Mouse (Mus musculus) heart, embryonic 14.5 days (tissue): ENCODE results near the gene Serinc2. TPM values are rescaled to one million over a fixed set of nuclear protein-coding genes. Genes with fewer than 3 reads are reported as not detected.
A peak's percentile ranks its signal among the peaks of the same experiment; 100 is the strongest.

ENCODE experiments used
- ATAC-seq: fragments of 200-750 bp; cut with Nextera tagmentation; 2 replicates; pipeline ENCODE4 v1.8.0; 2017; ENCODE audit warnings: low read depth, moderate TSS enrichment; ENCODE audit not compliant: insufficient number of reproducible peaks, insufficient read depth, low FRiP score
- H3K27ac ChIP-seq, 2 experiments: fragments of 200-500 bp in 1 of 2; fragments of 300-500 bp in 1 of 2; sonication (generic) in 1 of 2; replicated peaks in 1 of 2; 2 replicates each; pipeline ENCODE4 v1.5.1; 2012 to 2014; ENCODE audit warnings: low read depth in 2 of 2, low read length in 2 of 2, control low read depth in 1 of 2, mild to moderate bottlenecking in 1 of 2, mixed read lengths in 1 of 2; ENCODE audit not compliant: control insufficient read depth in 1 of 2, insufficient read depth in 1 of 2
- H3K27me3 ChIP-seq: fragments of 300-500 bp; sonication (generic); 2 replicates; pipeline ENCODE4 v1.6.1; 2014; ENCODE audit warnings: mild to moderate bottlenecking, low read length, control low read depth; ENCODE audit not compliant: control insufficient read depth, insufficient read depth
- H3K36me3 ChIP-seq: fragments of 300-500 bp; sonication (generic); 2 replicates; pipeline ENCODE4 v1.6.1; 2014; ENCODE audit warnings: mild to moderate bottlenecking, control low read depth, low read length, mixed read lengths; ENCODE audit not compliant: control insufficient read depth, insufficient read depth
- H3K4me1 ChIP-seq, 2 experiments: fragments of 200-500 bp in 1 of 2; fragments of 300-500 bp in 1 of 2; sonication (generic) in 1 of 2; 2 replicates each; pipeline ENCODE4 v1.6.1; 2012 to 2014; ENCODE audit warnings: low read length in 2 of 2, control low read depth in 1 of 2, mixed read lengths in 1 of 2; ENCODE audit not compliant: control insufficient read depth in 2 of 2, insufficient read depth in 2 of 2
- H3K4me2 ChIP-seq: fragments of 300-500 bp; sonication (generic); 2 replicates; pipeline ENCODE4 v1.6.1; 2014; ENCODE audit warnings: mild to moderate bottlenecking, low read length
- H3K4me3 ChIP-seq, 2 experiments: fragments of 200-500 bp in 1 of 2; fragments of 300-500 bp in 1 of 2; sonication (generic) in 1 of 2; 2 replicates each; pipeline ENCODE4 v1.5.1; 2012 to 2014; ENCODE audit warnings: low read length in 2 of 2, mild to moderate bottlenecking in 2 of 2, control low read depth in 1 of 2, low read depth in 1 of 2, moderate library complexity in 1 of 2; ENCODE audit not compliant: control insufficient read depth in 1 of 2, insufficient read depth in 1 of 2
- H3K9ac ChIP-seq: fragments of 300-500 bp; sonication (generic); 2 replicates; pipeline ENCODE4 v1.6.1; 2014; ENCODE audit warnings: mild to moderate bottlenecking, low read length
- H3K9me3 ChIP-seq: fragments of 300-500 bp; sonication (generic); 2 replicates; pipeline ENCODE4 v1.6.1; 2016; ENCODE audit warnings: low read length, control low read depth; ENCODE audit not compliant: control insufficient read depth
- WGBS: fragments of 180-500 bp; shearing (Covaris S2); extraction: QIAGEN DNeasy Blood & Tissue Kit; methylation state at CpG from one replicate; pipeline ENCODE4 v1.1.7; 2014; 5-methylcytosine and 5-hydroxymethylcytosine counted together
- polyA plus RNA-seq: library from polyadenylated mRNA; unstranded; fragments of >200 nt; fragmentation: Nextera tagmentation; extraction: Ambion mirVana; gene quantifications from 2 replicates; pipeline ENCODE4 v1.2.1, GENCODE M21; 2014

The Serinc2 gene
- polyA plus RNA-seq, 1 experiment from 2014 or later: 7.5 TPM

DNA sequence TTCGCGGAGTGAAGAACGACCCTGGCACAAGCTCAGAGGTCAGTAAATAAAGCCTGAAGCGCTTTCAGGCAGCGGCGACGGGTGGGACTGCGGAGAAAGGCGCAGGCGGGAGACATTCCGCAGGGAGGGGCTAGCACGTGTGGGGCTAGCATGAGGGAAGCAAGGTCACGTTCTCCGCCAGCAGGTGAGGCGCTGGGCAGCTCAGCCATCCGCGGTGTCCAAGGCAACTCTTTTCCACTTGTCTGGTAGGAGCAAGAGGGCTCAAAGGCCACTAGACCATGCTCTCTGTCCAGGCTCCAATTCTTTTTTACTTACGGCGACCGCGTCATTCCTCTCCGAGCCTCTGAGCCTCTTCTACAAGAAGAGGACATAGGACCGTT, 28.8 kb upstream of the Serinc2 start:
- under 1% methylated on average over 23 of the region's 23 CpGs for WGBS

DNA sequence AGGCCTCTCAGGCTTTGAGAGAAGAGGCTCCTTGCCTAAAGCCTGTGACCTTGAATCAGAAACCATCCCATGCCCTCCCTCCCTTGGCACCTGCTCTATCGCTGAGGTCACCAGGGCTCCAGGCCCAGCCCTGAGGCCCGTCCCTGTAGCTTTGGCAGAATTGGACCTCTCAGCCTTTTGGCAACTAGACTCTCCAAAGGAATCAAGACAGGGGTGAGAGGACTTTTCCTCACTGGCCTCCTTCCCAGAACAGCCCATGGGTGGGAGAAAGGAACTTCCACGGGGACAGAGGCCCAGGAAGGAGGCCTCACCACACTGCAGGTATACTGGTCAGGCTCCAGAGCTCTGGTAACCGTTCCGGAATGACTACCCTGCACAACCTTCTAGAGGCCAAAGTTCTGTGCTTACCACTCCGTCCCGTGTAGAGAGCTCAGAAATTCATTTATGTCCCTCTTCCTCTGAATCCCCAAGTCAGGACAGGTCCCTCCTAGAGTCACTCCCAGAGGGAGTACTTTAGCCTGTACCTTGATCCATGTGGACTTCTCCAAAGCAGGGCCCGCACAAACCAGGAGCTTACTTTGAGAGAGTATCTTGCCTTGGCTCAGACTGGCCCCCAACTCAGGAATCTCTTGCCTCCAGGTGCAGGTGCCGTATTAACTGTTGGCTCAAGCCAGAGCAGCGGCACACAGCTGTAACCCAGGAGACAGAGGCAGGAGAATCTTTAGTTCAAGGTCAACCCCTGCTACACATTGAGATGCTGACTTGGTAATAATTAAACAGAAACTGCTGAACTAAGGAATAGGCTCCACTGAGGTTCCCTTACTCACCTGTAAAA, 28.0 kb upstream of the Serinc2 start:
- peak overlapping the region; percentile 82 for H3K9ac ChIP-seq
- peak overlapping the region in 1 of 2 experiments; percentile 59; a peak in 1 of 4 replicates for H3K4me3 ChIP-seq
- ATAC-seq: no peak
- peaks cover 26 to 37% of the 10 kb centered on the region in 2 experiments for H3K4me1 ChIP-seq
- H3K4me2 ChIP-seq: peak overlapping the region; percentile 89
- peaks cover 12% of the 10 kb centered on the region; the same call in 1 of the 2 replicates for H3K36me3 ChIP-seq
- H3K9me3 ChIP-seq: no peaks in the 10 kb centered on the region
- peaks cover 5% of the 10 kb centered on the region; the same call in 1 of the 2 replicates for H3K27me3 ChIP-seq
- 68% methylated on average over 10 of the region's 10 CpGs for WGBS
- peak overlapping the region; percentile 92 to 93 for H3K27ac ChIP-seq

More for the DNA sequence above, 28.8 kb upstream of the Serinc2 start:
- Histone ChIP-seq H3K4me1 (peaks cover 22 to 42% of the 10 kb centered on the region in 2 experiments), H3K4me2 (peak overlapping the region; percentile 89), H3K27me3 (peaks cover 5% of the 10 kb centered on the region; the same call in 1 of the 2 replicates), H3K4me3 (peak overlapping the region; percentile 59 to 84), H3K36me3 (peaks cover 20% of the 10 kb centered on the region), H3K27ac (peak overlapping the region; percentile 92 to 93), H3K9me3 (no peaks in the 10 kb centered on the region), H3K9ac (peak overlapping the region; percentile 82)
- peak; percentile 48 for ATAC-seq

DNA sequence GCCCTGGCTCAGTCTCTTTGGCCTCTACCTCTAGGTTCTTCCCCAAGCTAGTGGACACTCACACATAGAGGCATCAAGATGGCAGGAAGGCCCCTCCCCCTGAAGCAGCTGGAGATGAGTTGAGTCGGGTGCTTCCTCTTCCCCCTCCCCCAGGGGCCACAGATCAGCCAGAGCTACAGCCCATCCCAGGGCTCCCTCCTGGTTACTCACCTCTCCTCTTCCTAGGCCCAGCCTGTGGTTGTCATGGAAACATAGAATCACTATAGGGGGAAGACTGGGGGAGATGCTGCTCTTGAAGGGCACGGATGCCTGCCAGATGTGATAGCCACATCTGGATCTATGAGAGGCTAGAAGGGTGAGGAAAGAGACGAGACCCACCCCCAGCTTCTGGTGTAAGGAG, 25.7 kb upstream of the Serinc2 start:
- Histone ChIP-seq H3K4me2 (no peak overlapping the region), H3K4me1 (peaks cover 21% of the 10 kb centered on the region in 2 experiments), H3K27me3 (no peaks in the 10 kb centered on the region; the same call in 1 of the 2 replicates), H3K36me3 (no peaks in the 10 kb centered on the region), H3K4me3 (no peak overlapping the region), H3K9ac (no peak overlapping the region), H3K27ac (no peak overlapping the region), H3K9me3 (no peaks in the 10 kb centered on the region)
- no peak for ATAC-seq
- WGBS: 42% methylated on average over 3 of the region's 3 CpGs

DNA sequence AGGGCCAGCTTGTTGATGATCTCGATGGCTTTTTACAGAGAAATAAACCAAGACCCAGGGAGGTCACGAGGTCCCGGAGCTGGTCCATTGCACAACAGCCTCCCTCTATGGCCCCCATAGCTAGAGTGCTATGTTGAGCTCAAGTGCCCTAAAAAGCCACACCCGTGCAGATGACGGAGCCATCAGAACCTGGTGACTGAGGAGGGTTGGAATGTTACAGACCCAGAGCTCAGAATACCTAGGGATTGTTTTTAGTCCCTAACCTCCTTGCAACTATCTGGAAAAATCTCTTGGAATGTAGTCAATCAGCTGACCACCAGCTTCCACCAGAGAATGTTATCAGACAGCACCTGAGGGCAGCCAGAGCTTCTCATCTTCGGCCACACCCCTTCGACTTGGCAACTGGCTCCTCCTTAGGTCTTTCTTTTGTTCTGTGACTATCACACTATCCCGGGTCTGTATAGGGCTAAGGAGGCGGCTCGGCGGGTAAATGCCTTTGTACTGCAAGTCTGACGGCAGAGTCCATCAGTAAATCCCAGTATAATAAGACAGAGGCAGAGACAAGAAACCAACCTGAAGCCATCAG, 23.4 kb upstream of the Serinc2 start:
- ATAC-seq: no peak
- no peaks in the 10 kb centered on the region for H3K9me3 ChIP-seq
- no peaks in the 10 kb centered on the region for H3K36me3 ChIP-seq
- no peak overlapping the region for H3K4me3 ChIP-seq
- no peak overlapping the region for H3K27ac ChIP-seq
- no peaks in the 10 kb centered on the region; the same call in 1 of the 2 replicates for H3K27me3 ChIP-seq
- no peak overlapping the region for H3K9ac ChIP-seq
- no peak overlapping the region for H3K4me2 ChIP-seq
- 53% methylated on average over 12 of the region's 12 CpGs for WGBS
- peaks cover 24 to 26% of the 10 kb centered on the region in 2 experiments for H3K4me1 ChIP-seq

DNA sequence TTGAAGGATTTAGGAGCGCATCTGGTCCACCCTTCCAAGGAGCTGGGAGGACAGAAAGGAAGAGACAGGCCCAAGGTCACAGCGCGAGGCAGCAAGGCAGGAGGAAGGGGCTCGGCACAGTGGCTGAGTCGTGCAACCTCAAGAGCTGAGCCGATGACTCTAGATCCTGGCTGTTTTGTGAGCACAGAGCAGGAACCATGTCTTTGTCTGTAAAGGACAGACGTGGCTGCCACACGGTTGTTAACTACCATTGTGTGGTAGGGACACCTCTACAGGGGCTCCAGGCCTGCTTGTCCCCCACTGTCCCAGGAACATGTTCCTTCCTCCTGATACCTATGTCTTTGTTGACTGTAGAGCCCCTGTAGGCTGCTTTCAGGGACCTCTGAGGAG, 20.6 kb upstream of the Serinc2 start:
- peak overlapping the region; percentile 48 for H3K9ac ChIP-seq

DNA sequence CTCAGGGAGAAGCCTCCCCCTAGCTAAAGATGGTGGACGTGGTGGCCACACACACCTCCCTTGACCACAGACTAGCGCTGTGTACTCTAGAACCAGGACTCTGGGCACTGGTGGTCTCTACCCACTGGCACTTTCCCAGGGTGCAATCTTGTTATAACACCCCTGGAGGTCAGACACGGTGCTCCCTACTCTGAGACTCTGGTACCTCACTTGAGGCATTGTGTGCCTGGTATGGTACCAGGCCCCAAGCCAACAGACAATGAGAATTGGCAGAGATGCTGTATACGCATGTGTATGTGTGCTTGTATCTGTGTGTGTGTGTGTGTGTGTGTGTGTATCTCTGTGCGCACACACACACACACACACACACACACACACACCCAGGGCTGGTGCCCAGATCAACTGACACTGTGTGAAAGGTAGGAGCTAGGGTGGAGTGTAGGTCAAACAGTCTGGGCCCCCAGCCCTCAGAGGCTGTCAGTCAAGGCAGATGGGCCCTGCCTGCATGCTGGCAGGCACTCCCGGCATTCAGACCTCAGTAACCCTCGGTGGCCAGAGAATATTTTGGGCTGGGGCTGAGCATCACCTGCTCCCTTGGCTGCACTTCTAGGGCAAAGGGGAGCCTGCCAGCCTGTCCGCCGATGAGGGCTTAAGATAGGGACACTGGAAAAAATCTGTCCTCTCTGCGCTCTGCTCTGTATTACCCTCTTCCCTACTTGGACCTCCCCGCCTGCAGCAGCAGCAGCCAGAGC, 20.0 kb upstream of the Serinc2 start:
- Histone ChIP-seq H3K27me3 (no peaks in the 10 kb centered on the region), H3K9me3 (no peaks in the 10 kb centered on the region), H3K4me1 (peaks cover 20 to 24% of the 10 kb centered on the region in 2 experiments), H3K27ac (peak overlapping the region; percentile 8 to 51; a peak in 1 of 4 replicates), H3K9ac (peak overlapping the region; percentile 48), H3K4me2 (no peak overlapping the region), H3K36me3 (no peaks in the 10 kb centered on the region), H3K4me3 (no peak overlapping the region)
- no peak; the same call in 1 of the 2 replicates for ATAC-seq
- 57% methylated on average over 11 of the region's 11 CpGs for WGBS

More for the DNA sequence above, 20.6 kb upstream of the Serinc2 start:
- H3K4me3 ChIP-seq: no peak overlapping the region
- no peak for ATAC-seq
- peaks cover 20 to 22% of the 10 kb centered on the region in 2 experiments for H3K4me1 ChIP-seq
- WGBS: 62% methylated on average over 8 of the region's 8 CpGs
- H3K4me2 ChIP-seq: no peak overlapping the region
- H3K27me3 ChIP-seq: no peaks in the 10 kb centered on the region
- H3K36me3 ChIP-seq: no peaks in the 10 kb centered on the region
- H3K9me3 ChIP-seq: no peaks in the 10 kb centered on the region
- H3K27ac ChIP-seq: peak overlapping the region; percentile 8 to 51; a peak in 1 of 4 replicates

DNA sequence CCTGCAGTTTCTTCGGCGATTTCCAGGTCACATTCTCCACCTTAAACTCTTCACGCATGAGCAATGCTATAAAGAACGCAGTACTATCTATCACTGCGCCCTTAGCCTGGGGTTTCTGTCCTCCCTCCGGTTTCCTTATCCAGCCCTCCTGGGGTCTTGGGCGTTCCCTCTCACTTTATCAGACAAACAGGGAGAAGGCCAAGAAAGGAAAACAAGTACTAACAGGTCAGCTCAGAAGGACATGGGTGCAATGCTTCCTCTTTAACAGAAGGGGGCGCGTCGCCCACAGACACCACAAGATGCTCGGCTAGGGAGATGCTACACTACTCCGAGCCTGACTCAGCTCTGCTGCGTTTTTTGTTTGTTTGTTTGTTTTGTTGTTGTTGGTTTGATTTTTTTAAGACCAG, 18.1 kb upstream of the Serinc2 start:
- ATAC-seq: no peak
- peaks cover 16 to 21% of the 10 kb centered on the region in 2 experiments for H3K4me1 ChIP-seq
- 15% methylated on average over 13 of the region's 13 CpGs for WGBS
- no peak overlapping the region; the same call in 1 of the 2 replicates for H3K4me2 ChIP-seq
- H3K9ac ChIP-seq: no peak overlapping the region
- H3K27me3 ChIP-seq: no peaks in the 10 kb centered on the region
- H3K36me3 ChIP-seq: no peaks in the 10 kb centered on the region
- no peaks in the 10 kb centered on the region for H3K9me3 ChIP-seq
- no peak overlapping the region for H3K4me3 ChIP-seq
- H3K27ac ChIP-seq: no peak overlapping the region
